Mouse (Mus musculus) brain, embryonic 14.5 days (tissue): ENCODE measurements around the gene Zfp981.
"Not testable (repeated sequence)": the region's sequence is repeated elsewhere in the genome, so short reads cannot be mapped to it uniquely, and the experiment has no call there.

Source experiments
- CTCF ChIP-seq: fragments of 200-500 bp; IDR thresholded peaks from 2 replicates; pipeline ENCODE4 v1.5.1; 2012; ENCODE audit warnings: inconsistent platforms, mild to moderate bottlenecking, moderate library complexity, borderline replicate concordance; ENCODE audit not compliant: insufficient read depth, insufficient read length; ENCODE audit errors: extremely low read depth
- POLR2A ChIP-seq: fragments of 200-500 bp; IDR thresholded peaks from 2 replicates; pipeline ENCODE4 v1.6.1; 2012; ENCODE audit warnings: mild to moderate bottlenecking, inconsistent platforms, borderline replicate concordance; ENCODE audit not compliant: poor library complexity, insufficient read depth, insufficient read length, severe bottlenecking; ENCODE audit errors: extremely low read depth

DNA sequence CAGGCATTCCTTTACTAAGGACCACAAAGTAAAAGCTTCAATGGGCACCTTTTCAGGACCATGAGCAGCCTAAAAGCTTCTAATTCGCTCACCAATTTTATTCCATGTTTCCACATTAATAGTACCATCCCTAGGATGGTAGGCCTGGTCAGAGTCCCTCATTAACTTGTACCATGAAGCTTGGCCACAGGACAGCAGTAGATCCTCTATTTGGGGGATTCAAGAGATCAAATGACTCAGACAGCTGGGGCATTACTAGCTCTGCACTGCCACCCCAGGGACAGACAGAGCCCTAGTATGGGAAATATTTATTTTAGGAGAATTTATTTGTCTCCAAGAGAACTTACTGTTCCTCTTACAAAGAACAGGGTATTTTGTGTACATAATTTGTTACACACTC is 27.6 kb upstream of the Zfp981 start:
- TF ChIP-seq CTCF, POLR2A: not testable (repeated sequence)
